Mouse (Mus musculus): ENCODE data around the gene Slc44a3.

The Slc44a3 gene

GRCm38 (mm10) chr3:121411450-121411849 is 120.8 kb downstream of the Slc44a3 start:
- CTCF ChIA-PET, result no interaction called here

More at GRCm38 (mm10) chr3:121411450-121411849, 120.8 kb downstream of the Slc44a3 start:
- POLR2A ChIA-PET, result interaction anchor here in 2 of 4 experiments (0.8 to 14.2 kb wide), 4 partner anchors 7 to 43 kb away, joined by 3 to 463 read pairs (median 201); partner anchors contain the start of gene Cnn3 (in 2 of the 2)
